Mouse (Mus musculus) midbrain, embryonic 13.5 days (tissue): ENCODE results near the gene Gak. TPM values are rescaled to one million over a fixed set of nuclear protein-coding genes. Genes with fewer than 3 reads are reported as not detected.
A peak's percentile ranks its signal among the peaks of the same experiment; 100 is the strongest.

Experiments used
- ATAC-seq: fragments of 200-750 bp; cut with Nextera tagmentation; 2 replicates; pipeline ENCODE4 v1.8.0; 2017; ENCODE audit warnings: mild to moderate bottlenecking, moderate TSS enrichment, moderate library complexity
- H3K27ac ChIP-seq: fragments of 300-500 bp; sonication (generic); 2 replicates; pipeline ENCODE4 v1.5.1; 2015; ENCODE audit warnings: inconsistent platforms, mild to moderate bottlenecking, moderate library complexity
- H3K27me3 ChIP-seq: fragments of 300-500 bp; sonication (generic); 2 replicates; pipeline ENCODE4 v1.6.1; 2015; ENCODE audit warnings: mild to moderate bottlenecking, inconsistent platforms
- H3K36me3 ChIP-seq: fragments of 300-500 bp; sonication (generic); 2 replicates; pipeline ENCODE4 v1.6.1; 2015; ENCODE audit warnings: mild to moderate bottlenecking, inconsistent platforms
- H3K4me1 ChIP-seq: fragments of 300-500 bp; sonication (generic); replicated peaks from 2 replicates; pipeline ENCODE4 v1.6.1; 2015; ENCODE audit warnings: inconsistent platforms
- H3K4me2 ChIP-seq: fragments of 300-500 bp; sonication (generic); replicated peaks from 2 replicates; pipeline ENCODE4 v1.6.1; 2015; ENCODE audit warnings: moderate library complexity, mild to moderate bottlenecking, inconsistent platforms
- H3K4me3 ChIP-seq: fragments of 300-500 bp; sonication (generic); replicated peaks from 2 replicates; pipeline ENCODE4 v1.5.1; 2015; ENCODE audit warnings: mild to moderate bottlenecking, inconsistent platforms
- H3K9ac ChIP-seq: fragments of 300-500 bp; sonication (generic); replicated peaks from 2 replicates; pipeline ENCODE4 v1.6.1; 2015; ENCODE audit warnings: mild to moderate bottlenecking, inconsistent platforms
- H3K9me3 ChIP-seq: fragments of 300-500 bp; sonication (generic); 2 replicates; pipeline ENCODE4 v1.6.1; 2016; ENCODE audit warnings: mild to moderate bottlenecking, inconsistent platforms
- WGBS: fragments of 180-500 bp; shearing (Covaris S2); methylation state at CpG from one replicate; pipeline ENCODE4 v1.1.7; 2015; 5-methylcytosine and 5-hydroxymethylcytosine counted together
- polyA plus RNA-seq: library from polyadenylated mRNA; unstranded; fragments of >200 nt; fragmentation: Nextera tagmentation; extraction: Ambion mirVana; gene quantifications from 2 replicates; pipeline ENCODE4 v1.2.1, GENCODE M21; 2015

Gene Gak
- polyA plus RNA-seq, 1 experiment from 2014 or later = 51.7 TPM

DNA sequence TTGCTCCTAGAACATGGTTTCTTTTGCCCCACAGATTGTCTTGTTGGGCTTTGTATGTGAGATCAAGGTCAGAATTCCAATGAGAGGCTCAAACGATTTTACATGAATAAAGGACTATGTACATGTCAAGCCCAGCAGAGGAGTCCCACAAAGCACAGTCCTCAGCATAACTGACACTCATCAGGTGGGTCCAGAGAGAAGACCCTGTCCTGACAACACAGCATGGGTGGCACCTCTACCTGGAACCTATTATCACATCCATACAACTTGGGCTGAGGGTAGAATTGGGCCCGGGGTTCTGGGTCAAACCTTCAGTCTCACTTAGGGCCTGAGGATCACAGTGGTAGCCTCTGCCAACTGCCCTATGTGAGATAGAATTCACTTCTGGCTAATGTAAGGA, 64.2 kb downstream of the Gak start:
- WGBS = 96% methylated on average over 2 of the region's 2 CpGs
- Histone ChIP-seq H3K27ac (no peak overlapping the region), H3K36me3 (peaks cover 51% of the 10 kb centered on the region)

DNA sequence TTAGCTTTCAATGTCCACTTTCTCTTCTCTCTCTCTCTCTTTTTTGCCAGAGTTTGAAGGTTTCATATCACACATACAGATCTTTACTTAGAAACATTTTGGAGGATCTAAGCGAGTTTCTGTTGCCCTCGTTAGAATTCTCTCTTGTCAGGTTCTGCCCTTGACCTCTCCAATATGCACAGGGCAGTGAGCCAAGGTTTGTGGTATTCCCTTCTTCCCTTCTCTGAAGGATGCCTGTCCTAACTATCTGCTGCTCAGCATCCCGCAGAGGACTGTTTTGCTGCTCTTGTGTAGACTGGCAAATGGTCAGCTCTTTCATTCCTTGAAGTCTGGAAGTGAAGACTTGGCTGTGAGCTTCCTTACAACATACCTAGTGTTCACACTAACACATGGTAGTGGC, 65.2 kb downstream of the Gak start:
- Histone ChIP-seq H3K9ac (no peak overlapping the region), H3K27ac (no peak overlapping the region), H3K36me3 (peaks cover 40% of the 10 kb centered on the region), H3K9me3 (no peaks in the 10 kb centered on the region), H3K27me3 (no peaks in the 10 kb centered on the region), H3K4me1 (no peaks in the 10 kb centered on the region), H3K4me2 (no peak overlapping the region), H3K4me3 (no peak overlapping the region)
- 89% methylated on average over 3 of the region's 3 CpGs for WGBS
- ATAC-seq = no peak

More for the DNA sequence above, 64.2 kb downstream of the Gak start:
- ATAC-seq = no peak
- no peak overlapping the region for H3K4me3 ChIP-seq
- H3K9me3 ChIP-seq = no peaks in the 10 kb centered on the region
- no peaks in the 10 kb centered on the region for H3K4me1 ChIP-seq
- no peak overlapping the region for H3K4me2 ChIP-seq
- H3K9ac ChIP-seq = no peak overlapping the region
- no peaks in the 10 kb centered on the region for H3K27me3 ChIP-seq

DNA sequence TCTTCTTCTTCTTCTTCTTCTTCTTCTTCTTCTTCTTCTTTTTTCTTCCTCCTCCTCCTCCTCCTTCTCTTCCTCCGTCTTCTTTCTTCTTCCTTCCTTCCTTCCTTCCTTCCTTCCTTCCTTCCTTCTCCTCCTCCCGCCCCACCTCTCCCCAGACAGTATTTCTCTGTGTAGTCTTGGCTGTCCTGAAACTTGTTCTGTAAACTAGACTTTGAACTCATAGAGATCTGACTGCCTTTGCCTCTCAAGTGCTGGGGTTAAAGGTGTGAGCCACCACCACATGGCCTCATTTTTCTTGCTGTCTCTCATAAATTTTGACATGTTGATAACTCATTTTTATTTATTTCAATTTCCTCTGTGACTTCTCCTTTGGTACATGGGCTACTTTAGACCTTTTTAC, 67.1 kb downstream of the Gak start:
- WGBS = 93% methylated on average over 2 of the region's 2 CpGs
- Histone ChIP-seq H3K4me1 (no peaks in the 10 kb centered on the region), H3K9ac (no peak overlapping the region), H3K27me3 (no peaks in the 10 kb centered on the region), H3K4me3 (no peak overlapping the region), H3K27ac (no peak overlapping the region), H3K4me2 (no peak overlapping the region), H3K9me3 (no peaks in the 10 kb centered on the region), H3K36me3 (peaks cover 22% of the 10 kb centered on the region)
- ATAC-seq = no peak

DNA sequence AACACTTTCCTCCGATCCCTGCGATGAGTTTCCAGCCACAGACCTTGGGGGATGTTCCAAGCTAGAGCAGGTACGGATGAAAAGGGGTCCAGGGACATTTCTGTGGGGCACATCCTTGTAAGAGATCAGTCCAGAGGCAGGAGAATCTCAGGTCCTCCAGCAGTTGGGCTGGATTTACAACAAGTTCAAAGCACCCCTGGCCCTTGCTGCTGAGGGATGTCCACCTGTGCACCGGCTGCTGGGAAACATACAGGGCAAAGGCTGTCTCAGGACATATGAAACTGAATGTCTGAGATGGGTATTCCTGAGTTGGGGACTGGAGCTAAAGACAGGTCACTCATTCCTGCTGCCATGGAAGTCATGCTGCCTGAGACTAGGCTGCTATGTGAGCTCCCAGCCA, 72.6 kb downstream of the Gak start:
- no peaks in the 10 kb centered on the region for H3K9me3 ChIP-seq
- no peaks in the 10 kb centered on the region for H3K36me3 ChIP-seq
- ATAC-seq = no peak
- WGBS = 86% methylated on average over 4 of the region's 4 CpGs
- 0 out of 2 replicates have a peak, but pooled peaks cover 2% of the 10 kb centered on the region for H3K27me3 ChIP-seq
- H3K4me3 ChIP-seq = no peak overlapping the region
- H3K9ac ChIP-seq = no peak overlapping the region
- H3K4me1 ChIP-seq = no peaks in the 10 kb centered on the region
- no peak overlapping the region for H3K4me2 ChIP-seq
- no peak overlapping the region for H3K27ac ChIP-seq

DNA sequence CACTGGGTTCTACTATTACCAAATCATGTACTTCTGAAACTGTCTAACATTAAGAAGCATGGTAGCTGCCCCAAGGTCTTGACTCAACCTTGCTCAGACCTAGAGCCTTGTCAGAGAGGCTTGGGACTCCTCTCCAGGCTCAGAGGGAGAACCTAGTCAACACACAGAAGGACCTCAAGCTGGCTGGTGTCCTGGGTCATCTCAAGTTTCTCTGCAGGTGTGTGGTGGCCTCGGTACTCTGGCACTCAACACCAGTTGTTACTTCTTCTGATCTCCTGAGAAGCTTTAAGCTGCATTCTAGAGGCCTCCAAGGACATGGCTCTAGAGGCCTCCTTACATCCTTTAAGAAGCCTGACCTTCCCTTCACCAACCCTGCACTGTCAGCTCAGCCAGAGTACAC, 75.5 kb downstream of the Gak start:
- no peak for ATAC-seq

DNA sequence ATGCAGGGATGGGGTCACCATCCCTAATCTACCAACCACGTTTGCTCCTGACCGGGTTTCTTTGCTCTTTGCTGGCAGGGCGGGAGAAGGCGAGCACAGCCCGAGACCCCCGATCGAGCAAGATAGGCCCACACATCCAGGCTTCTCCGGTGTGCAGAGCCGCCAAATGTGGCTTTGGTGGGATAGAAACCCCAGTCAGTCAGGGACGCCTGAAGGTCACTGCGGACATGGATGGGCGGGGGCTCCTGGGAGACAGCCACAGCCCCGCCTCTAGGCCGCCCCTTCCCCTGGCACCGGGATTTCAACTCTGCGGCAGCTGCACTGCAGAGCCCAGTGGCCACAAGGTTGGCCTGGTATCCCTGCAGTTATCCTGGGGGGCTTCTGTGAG, 79.4 kb downstream of the Gak start:
- Histone ChIP-seq H3K4me1 (peaks cover 18% of the 10 kb centered on the region), H3K9me3 (no peaks in the 10 kb centered on the region), H3K36me3 (no peaks in the 10 kb centered on the region), H3K4me3 (peak overlapping the region; percentile 54), H3K27me3 (peaks cover 54% of the 10 kb centered on the region), H3K27ac (peak overlapping the region; percentile 55), H3K4me2 (peak overlapping the region; percentile 80), H3K9ac (peak overlapping the region; percentile 70)
- WGBS = 2% methylated on average over 16 of the region's 16 CpGs
- ATAC-seq = peak; percentile 76; the same call in 1 of the 2 replicates

More for the DNA sequence above, 75.5 kb downstream of the Gak start:
- Histone ChIP-seq H3K27ac (no peak overlapping the region), H3K36me3 (no peaks in the 10 kb centered on the region), H3K9me3 (no peaks in the 10 kb centered on the region), H3K4me2 (no peak overlapping the region), H3K4me1 (peaks cover 13% of the 10 kb centered on the region), H3K4me3 (no peak overlapping the region), H3K9ac (no peak overlapping the region), H3K27me3 (peaks cover 28% of the 10 kb centered on the region)
- WGBS = 71% methylated on average over 1 of the region's 1 CpGs

DNA sequence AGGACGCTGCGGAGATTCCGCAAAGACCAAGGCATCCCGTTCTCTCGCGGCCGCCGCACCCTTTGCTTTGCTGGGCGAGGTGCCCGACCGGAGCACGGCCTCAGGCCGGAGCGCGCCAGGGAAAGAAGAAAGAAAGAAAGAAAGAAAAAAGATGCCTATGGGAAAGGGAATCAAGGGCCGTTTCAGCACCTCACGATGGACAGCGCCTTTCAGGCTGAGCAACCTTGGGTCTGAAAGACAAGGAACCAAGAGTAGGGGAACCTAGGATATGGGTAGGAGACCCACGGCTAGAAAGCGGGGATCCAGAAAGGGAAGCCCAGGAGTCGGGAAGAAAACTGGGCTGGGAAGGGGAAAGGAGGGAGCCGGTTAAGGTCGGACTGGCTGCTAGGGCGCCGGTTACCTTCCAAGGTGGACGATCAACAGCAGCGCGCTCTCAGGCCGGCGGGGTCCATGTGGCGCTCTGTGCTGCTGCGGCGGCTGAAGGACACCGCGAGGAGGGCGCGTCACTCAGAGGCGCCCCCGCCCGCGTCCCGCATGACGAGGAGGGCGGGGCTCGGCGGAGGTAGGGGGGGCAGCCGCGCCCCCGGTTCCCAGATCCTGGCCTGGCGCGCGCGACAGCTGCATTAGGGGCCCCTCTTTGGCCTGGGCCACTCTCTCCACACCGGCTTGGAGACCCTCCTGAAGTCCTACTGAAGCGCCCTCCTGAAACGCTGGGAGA, 79.9 kb downstream of the Gak start, which contains the start of gene Cplx1:
Gene Cplx1 (minus strand): TSS at position 536 of the 718 bp plus-strand sequence.
- Histone ChIP-seq H3K9ac (peak within 1 kb of the TSS; percentile 70), H3K36me3 (no peaks in the 10 kb centered on the region), H3K4me2 (peak within 1 kb of the TSS; percentile 80), H3K9me3 (no peaks in the 10 kb centered on the region), H3K4me1 (peaks cover 18% of the 10 kb centered on the region), H3K4me3 (peak within 1 kb of the TSS; percentile 54), H3K27ac (peak within 1 kb of the TSS; percentile 55), H3K27me3 (peaks cover 54% of the 10 kb centered on the region)
- under 1% methylated on average over 48 of the region's 56 CpGs for WGBS
- peak; percentile 92 for ATAC-seq

DNA sequence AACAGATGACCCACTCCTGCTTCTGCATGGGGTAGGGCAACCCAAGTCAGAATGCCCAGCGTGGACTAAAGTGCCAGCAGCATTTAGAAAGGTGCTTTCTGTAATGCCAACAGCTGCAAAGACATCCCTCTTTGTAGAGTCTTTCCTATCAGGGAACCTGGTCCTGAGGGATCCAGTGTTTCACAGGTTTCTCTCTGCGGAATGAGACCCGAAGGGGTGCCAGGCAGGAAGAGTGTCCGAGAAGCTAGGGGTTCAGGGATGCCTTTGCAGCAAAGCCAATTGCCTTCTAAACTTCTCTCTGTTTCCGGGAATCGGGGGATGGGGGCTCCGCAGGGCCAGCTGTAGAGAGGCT, 80.4 kb downstream of the Gak start:
- H3K27me3 ChIP-seq = peaks cover 54% of the 10 kb centered on the region
- 12% methylated on average over 7 of the region's 7 CpGs for WGBS
- H3K9ac ChIP-seq = peak overlapping the region; percentile 70
- peak overlapping the region; percentile 80 for H3K4me2 ChIP-seq
- no peaks in the 10 kb centered on the region for H3K9me3 ChIP-seq
- H3K4me3 ChIP-seq = peak overlapping the region; percentile 54
- no peak for ATAC-seq
- H3K36me3 ChIP-seq = no peaks in the 10 kb centered on the region
- H3K27ac ChIP-seq = peak overlapping the region; percentile 55; the same call in 1 of the 2 replicates
- H3K4me1 ChIP-seq = peaks cover 18% of the 10 kb centered on the region

DNA sequence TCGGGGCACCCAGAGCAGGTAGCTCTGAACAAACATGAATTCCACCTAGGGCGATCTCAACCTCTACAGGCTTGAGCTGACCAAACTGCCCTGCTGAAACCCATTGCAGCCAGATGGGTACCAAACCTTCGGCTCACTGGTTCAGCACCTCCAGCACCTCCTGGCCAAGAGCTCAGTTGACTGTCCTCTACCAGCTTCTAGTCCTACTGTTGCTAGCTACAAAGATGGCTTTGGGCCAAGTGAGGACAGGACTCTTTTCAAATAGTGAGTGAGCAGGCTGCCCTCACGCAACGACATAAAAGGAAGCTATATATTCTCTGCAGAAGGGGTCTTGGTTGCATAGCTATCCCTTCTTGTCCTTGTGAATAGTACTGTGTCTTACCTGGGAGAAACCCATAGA, 81.9 kb downstream of the Gak start:
- H3K4me3 ChIP-seq = no peak overlapping the region
- peaks cover 18% of the 10 kb centered on the region for H3K4me1 ChIP-seq
- no peak overlapping the region for H3K4me2 ChIP-seq
- H3K9me3 ChIP-seq = no peaks in the 10 kb centered on the region
- peaks cover 54% of the 10 kb centered on the region for H3K27me3 ChIP-seq
- ATAC-seq = no peak
- H3K9ac ChIP-seq = no peak overlapping the region
- H3K36me3 ChIP-seq = no peaks in the 10 kb centered on the region
- H3K27ac ChIP-seq = no peak overlapping the region
- 92% methylated on average over 5 of the region's 5 CpGs for WGBS

DNA sequence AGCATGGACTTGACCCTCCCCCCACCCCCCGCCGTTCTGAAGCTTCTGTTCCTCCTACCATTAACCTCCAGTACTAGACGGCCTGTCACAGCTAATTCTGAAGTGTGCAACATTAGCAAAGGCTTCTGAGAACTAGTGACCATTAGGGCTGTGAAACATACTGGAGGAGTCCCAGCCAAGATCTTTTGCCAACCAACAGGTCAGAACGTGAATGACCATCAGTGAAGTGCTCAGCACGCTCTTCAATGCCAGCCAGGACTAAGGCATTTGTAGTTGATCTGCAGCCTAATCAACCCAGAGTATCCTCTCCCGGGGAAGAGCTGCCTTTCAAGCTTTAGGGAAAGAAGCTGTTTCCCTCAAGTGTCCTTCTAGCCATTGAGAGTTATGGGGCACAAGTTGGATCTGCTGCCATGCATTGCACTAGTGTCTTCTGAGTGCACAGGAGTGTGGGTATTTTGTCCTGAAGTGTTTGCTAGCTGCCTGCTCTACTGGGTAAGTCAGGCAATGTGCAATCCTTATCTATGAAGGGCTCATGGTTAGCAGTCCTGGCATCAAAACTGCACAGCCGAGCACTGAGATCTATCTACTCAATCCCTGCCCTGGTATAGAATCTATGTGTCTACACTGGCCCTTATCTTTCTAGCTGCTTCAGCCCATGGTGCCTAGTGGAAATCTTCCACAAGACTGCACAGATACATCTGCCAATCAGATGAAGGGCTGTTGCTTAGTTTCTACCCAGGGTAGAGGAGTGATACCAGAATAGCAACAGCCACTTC, 85.9 kb downstream of the Gak start:
- Histone ChIP-seq H3K4me1 (0 out of 2 replicates have a peak, but pooled peaks cover under 1% of the 10 kb centered on the region), H3K4me2 (no peak overlapping the region), H3K4me3 (no peak overlapping the region), H3K9ac (no peak overlapping the region), H3K27ac (no peak overlapping the region), H3K36me3 (no peaks in the 10 kb centered on the region), H3K27me3 (peaks cover 22% of the 10 kb centered on the region), H3K9me3 (no peaks in the 10 kb centered on the region)
- ATAC-seq = no peak
- 78% methylated on average over 7 of the region's 7 CpGs for WGBS

DNA sequence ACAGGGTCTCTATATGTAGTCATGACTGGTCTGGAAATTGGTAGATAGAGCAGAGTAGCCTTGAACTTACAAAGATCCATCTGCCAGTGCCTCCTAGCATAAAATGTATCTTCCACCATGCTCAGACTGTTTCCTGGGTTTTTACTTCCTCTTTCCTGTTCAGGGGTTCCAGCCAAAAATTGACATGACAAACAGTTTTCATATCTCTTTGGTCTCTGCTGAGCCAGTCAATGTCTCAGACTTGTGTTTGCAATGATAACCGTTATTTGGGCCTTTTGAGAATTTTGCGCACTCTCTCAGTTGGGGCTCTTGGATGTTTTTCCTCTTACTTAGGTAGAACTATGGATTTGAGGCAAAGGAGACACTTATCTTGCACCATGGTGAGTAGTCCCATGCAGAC, 95.4 kb downstream of the Gak start:
- H3K4me1 ChIP-seq = no peaks in the 10 kb centered on the region
- no peak overlapping the region for H3K4me2 ChIP-seq
- no peak overlapping the region for H3K4me3 ChIP-seq
- H3K27ac ChIP-seq = no peak overlapping the region
- 94% methylated on average over 2 of the region's 2 CpGs for WGBS
- no peak for ATAC-seq
- no peaks in the 10 kb centered on the region for H3K27me3 ChIP-seq
- H3K9me3 ChIP-seq = peaks cover 17% of the 10 kb centered on the region
- no peak overlapping the region for H3K9ac ChIP-seq
- H3K36me3 ChIP-seq = peaks cover 13% of the 10 kb centered on the region

DNA sequence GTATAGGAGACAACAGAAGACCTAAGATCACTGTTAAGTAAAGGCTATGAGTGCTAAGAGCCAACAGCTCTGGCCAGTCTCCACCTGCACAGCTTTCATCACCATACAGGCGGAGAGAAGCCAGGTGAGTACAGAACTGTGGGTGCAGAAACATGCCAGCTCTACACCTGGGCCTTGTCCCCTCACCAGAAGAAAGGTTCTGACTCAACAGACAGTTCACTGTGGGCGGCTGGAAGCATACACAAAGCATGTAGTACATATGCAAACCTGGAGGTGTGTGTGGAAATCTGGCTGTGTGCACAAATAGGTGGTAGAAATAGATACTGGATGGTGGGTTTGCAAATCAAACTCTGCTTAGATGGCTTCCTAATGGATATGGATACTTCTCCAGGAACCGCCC, 107.0 kb downstream of the Gak start:
- H3K9me3 ChIP-seq = no peaks in the 10 kb centered on the region
- no peak overlapping the region for H3K9ac ChIP-seq
- whole genome bisulfite sequencing = 86% methylated on average over 3 of the region's 3 CpGs
- no peak for ATAC-seq
- H3K27ac ChIP-seq = no peak overlapping the region
- peaks cover 15% of the 10 kb centered on the region; the same call in 1 of the 2 replicates for H3K36me3 ChIP-seq
- H3K4me3 ChIP-seq = no peak overlapping the region
- H3K27me3 ChIP-seq = no peaks in the 10 kb centered on the region
- H3K4me1 ChIP-seq = no peaks in the 10 kb centered on the region
- no peak overlapping the region for H3K4me2 ChIP-seq
